In genomic region chr1:180775849-180776493, GRCm38 (mm10) we compare ENCODE assay signal across 13 mouse cellular contexts. TPM values are rescaled to one million over a fixed set of nuclear protein-coding genes. Genes with fewer than 3 reads are reported as not detected.
DNase-seq lines count a peak whose midpoint lies in the region; ATAC-seq lines count a peak whose summit lies in the region.
"Had no signal": no experiment of that assay in that cellular context is flagged by ENCODE, and none has a peak within 500 bp of the region (broad histone marks: within the 10 kb centered on the region; RNA-seq: fewer than 3 reads in every experiment).

No protein-coding gene starts in this region.

- H3K9me3 ChIP-seq in hindbrain, embryonic 10.5 days, result peaks cover 5% of the 10 kb centered on the region; the same call in 1 of the 2 replicates
- H3K9me3 ChIP-seq in hindbrain, embryonic 14.5 days (ENCODE audit: control insufficient read depth, low read length), result no peaks in the 10 kb centered on the region
- peaks cover 5% of the 10 kb centered on the region; the same call in 1 of the 2 replicates for H3K9me3 ChIP-seq in midbrain, embryonic 11.5 days (ENCODE audit: control insufficient read depth, low read length)
- no peaks in the 10 kb centered on the region; the same call in 1 of the 2 replicates for H3K9me3 ChIP-seq in midbrain, embryonic 13.5 days
- no peaks in the 10 kb centered on the region for H3K9me3 ChIP-seq in limb, embryonic 10.5 days (replicated peaks)

- no peak for DNase-seq in hindbrain, embryonic 10.5 days (ENCODE audit: low spot score)
- DNase-seq in hindbrain, embryonic 14.5 days (ENCODE audit: low spot score), result no peak
- DNase-seq in midbrain, embryonic 11.5 days (ENCODE audit: low spot score, missing footprints), result peak; percentile 70
- no peak for DNase-seq in limb, embryonic 10.5 days (ENCODE audit: low spot score)
- peak; percentile 18 for DNase-seq in telencephalon, adult 2 months (ENCODE audit: low read depth, low spot score)
- DNase-seq: adrenal gland, adult 2 months; cerebellum, adult 8-10 months; layer of hippocampus, adult 9-11 months had no signal

- H3K9ac ChIP-seq in hindbrain, embryonic 14.5 days, result no peak overlapping the region
- no peak overlapping the region for H3K9ac ChIP-seq in midbrain, embryonic 11.5 days (ENCODE audit: low read length)
- H3K9ac ChIP-seq in midbrain, embryonic 13.5 days (replicated peaks), result no peak overlapping the region
- H3K9ac ChIP-seq: liver, embryonic 14.5 days had no signal

- H3K27me3 ChIP-seq in hindbrain, embryonic 10.5 days (ENCODE audit: insufficient read depth, poor library complexity, severe bottlenecking), result peaks cover 10% of the 10 kb centered on the region
- H3K27me3 ChIP-seq in hindbrain, embryonic 14.5 days (ENCODE audit: control insufficient read depth, insufficient read depth, low read length), result no peaks in the 10 kb centered on the region
- H3K27me3 ChIP-seq in midbrain, embryonic 11.5 days (ENCODE audit: control insufficient read depth, insufficient read depth, low read length), result no peaks in the 10 kb centered on the region
- peaks cover 3% of the 10 kb centered on the region; the same call in 1 of the 2 replicates for H3K27me3 ChIP-seq in midbrain, embryonic 13.5 days
- no peaks in the 10 kb centered on the region for H3K27me3 ChIP-seq in limb, embryonic 10.5 days (ENCODE audit: low read depth, poor library complexity, severe bottlenecking)

- WGBS in hindbrain, embryonic 10.5 days, result 80% methylated on average over 6 of the region's 6 CpGs
- 61% methylated on average over 6 of the region's 6 CpGs for WGBS in hindbrain, embryonic 14.5 days
- 62% methylated on average over 6 of the region's 6 CpGs for WGBS in midbrain, embryonic 11.5 days
- WGBS in midbrain, embryonic 13.5 days, result 54% methylated on average over 6 of the region's 6 CpGs
- 79% methylated on average over 6 of the region's 6 CpGs for WGBS in limb, embryonic 10.5 days

- H3K36me3 ChIP-seq in hindbrain, embryonic 10.5 days, result no peaks in the 10 kb centered on the region
- H3K36me3 ChIP-seq in hindbrain, embryonic 14.5 days (replicated peaks; ENCODE audit: control insufficient read depth, insufficient read depth), result no peaks in the 10 kb centered on the region
- no peaks in the 10 kb centered on the region for H3K36me3 ChIP-seq in midbrain, embryonic 11.5 days (ENCODE audit: control insufficient read depth, insufficient read depth, low read length)
- no peaks in the 10 kb centered on the region for H3K36me3 ChIP-seq in midbrain, embryonic 13.5 days
- H3K36me3 ChIP-seq in limb, embryonic 10.5 days, result no peaks in the 10 kb centered on the region
- H3K36me3 ChIP-seq: G1E had no signal

- no peak for ATAC-seq in hindbrain, embryonic 14.5 days (ENCODE audit: low FRiP score)
- ATAC-seq in midbrain, embryonic 11.5 days (ENCODE audit: low FRiP score), result no peak
- no peak for ATAC-seq in midbrain, embryonic 13.5 days
- no peak for ATAC-seq in megakaryocyte-erythroid progenitor cell, adult 5-6 weeks (replicated peaks; ENCODE audit: low FRiP score, low TSS enrichment, poor library complexity, severe bottlenecking)

- H3K4me2 ChIP-seq in hindbrain, embryonic 14.5 days (replicated peaks), result no peak overlapping the region
- no peak overlapping the region for H3K4me2 ChIP-seq in midbrain, embryonic 11.5 days
- no peak overlapping the region for H3K4me2 ChIP-seq in midbrain, embryonic 13.5 days (replicated peaks)

- H3K4me3 ChIP-seq in hindbrain, embryonic 10.5 days, result no peak overlapping the region
- no peak overlapping the region for H3K4me3 ChIP-seq in hindbrain, embryonic 14.5 days (replicated peaks; ENCODE audit: low read length)
- H3K4me3 ChIP-seq in midbrain, embryonic 11.5 days (ENCODE audit: low read depth, low read length), result no peak overlapping the region
- no peak overlapping the region for H3K4me3 ChIP-seq in midbrain, embryonic 13.5 days (replicated peaks)
- no peak overlapping the region for H3K4me3 ChIP-seq in limb, embryonic 10.5 days
- H3K4me3 ChIP-seq: erythroblast, embryonic 14.5 days had no signal

- peaks cover 33% of the 10 kb centered on the region for H3K4me1 ChIP-seq in hindbrain, embryonic 10.5 days (replicated peaks)
- 0 out of 2 replicates have a peak, but pooled peaks cover 6% of the 10 kb centered on the region for H3K4me1 ChIP-seq in hindbrain, embryonic 14.5 days (replicated peaks; ENCODE audit: control insufficient read depth, insufficient read depth, low read length)
- H3K4me1 ChIP-seq in midbrain, embryonic 11.5 days (ENCODE audit: control insufficient read depth, insufficient read depth, low read length), result no peaks in the 10 kb centered on the region
- H3K4me1 ChIP-seq in midbrain, embryonic 13.5 days (replicated peaks), result peaks cover 24% of the 10 kb centered on the region
- H3K4me1 ChIP-seq in limb, embryonic 10.5 days, result peaks cover 20% of the 10 kb centered on the region

- H3K27ac ChIP-seq in hindbrain, embryonic 10.5 days, result 0 out of 2 replicates have a peak overlapping the region, but pooled peaks have one; percentile 97
- no peak overlapping the region for H3K27ac ChIP-seq in hindbrain, embryonic 14.5 days
- H3K27ac ChIP-seq in midbrain, embryonic 11.5 days (ENCODE audit: low read depth, low read length), result no peak overlapping the region
- H3K27ac ChIP-seq in midbrain, embryonic 13.5 days, result no peak overlapping the region
- H3K27ac ChIP-seq in limb, embryonic 10.5 days, result peak overlapping the region; percentile 94
- H3K27ac ChIP-seq: liver, embryonic 14.5 days had no signal

RNA-seq across cellular contexts. Expression of gene H3f3a, which starts 37.8 kb away (rescaled TPM):
- 2,706 and 3,181 TPM in 2 replicates for polyA plus RNA-seq in hindbrain, embryonic 10.5 days (2016; fragmentation: Nextera tagmentation; extraction: Ambion mirVana)
- 2,816 and 2,951 TPM in 2 replicates for polyA plus RNA-seq in hindbrain, embryonic 14.5 days (2014; fragmentation: Nextera tagmentation; extraction: Ambion mirVana)
- 3,662 and 3,728 TPM in 2 replicates for polyA plus RNA-seq in midbrain, embryonic 11.5 days (2014; fragmentation: Nextera tagmentation; extraction: Ambion mirVana)
- polyA plus RNA-seq in midbrain, embryonic 13.5 days (2015; fragmentation: Nextera tagmentation; extraction: Ambion mirVana), result 4,178 and 4,302 TPM in 2 replicates
- 2,611 and 2,929 TPM in 2 replicates for polyA plus RNA-seq in limb, embryonic 10.5 days (2016; fragmentation: Nextera tagmentation; extraction: Ambion mirVana)
- total RNA-seq in megakaryocyte-erythroid progenitor cell, adult 5-6 weeks (2014; fragmentation: Nextera tagmentation), result 737 and 1,041 TPM in 2 replicates
- 1,518 and 1,745 TPM in 2 replicates for total RNA-seq in megakaryocyte-erythroid progenitor cell, adult 5-6 weeks (2017)

RNA-seq across cellular contexts. Expression of gene Acbd3, which starts 50.1 kb away (rescaled TPM):
- polyA plus RNA-seq in hindbrain, embryonic 10.5 days (2016; fragmentation: Nextera tagmentation; extraction: Ambion mirVana), result 15.1 and 16.5 TPM in 2 replicates
- polyA plus RNA-seq in hindbrain, embryonic 14.5 days (2014; fragmentation: Nextera tagmentation; extraction: Ambion mirVana), result 27.1 and 27.6 TPM in 2 replicates
- 20.8 and 21.6 TPM in 2 replicates for polyA plus RNA-seq in midbrain, embryonic 11.5 days (2014; fragmentation: Nextera tagmentation; extraction: Ambion mirVana)
- polyA plus RNA-seq in midbrain, embryonic 13.5 days (2015; fragmentation: Nextera tagmentation; extraction: Ambion mirVana), result 21.7 and 24.6 TPM in 2 replicates
- 17.0 and 19.2 TPM in 2 replicates for polyA plus RNA-seq in limb, embryonic 10.5 days (2016; fragmentation: Nextera tagmentation; extraction: Ambion mirVana)
- 19.1 and 21.9 TPM in 2 replicates for total RNA-seq in megakaryocyte-erythroid progenitor cell, adult 5-6 weeks (2014; fragmentation: Nextera tagmentation)
- 42.7 and 44.4 TPM in 2 replicates for total RNA-seq in megakaryocyte-erythroid progenitor cell, adult 5-6 weeks (2017)

Comparison
In these comparisons a context has a peak if more than half of its experiments do, and no peak if none do; other contexts are left out.
1. H3K27ac ChIP-seq: peak in hindbrain, embryonic 10.5 days (single experiment) and limb, embryonic 10.5 days (single experiment); none in hindbrain, embryonic 14.5 days (single experiment), midbrain, embryonic 11.5 days (single experiment) and midbrain, embryonic 13.5 days (single experiment).
2. DNase-seq: peak in midbrain, embryonic 11.5 days (single experiment) and telencephalon, adult 2 months (single experiment); none in hindbrain, embryonic 10.5 days (single experiment), hindbrain, embryonic 14.5 days (single experiment) and limb, embryonic 10.5 days (single experiment).